Mouse (Mus musculus): ENCODE results near the gene Fcho1. TPM values are rescaled to one million over a fixed set of nuclear protein-coding genes. Genes with fewer than 3 reads are reported as not detected.
A peak's percentile ranks its signal among the peaks of the same experiment; 100 is the strongest.
"Not testable (repeated sequence)": the region's sequence is repeated elsewhere in the genome, so short reads cannot be mapped to it uniquely, and the experiment has no call there.

Fcho1 gene
- polyA plus RNA-seq, 1 experiment from 2014 or later = 38.4 TPM

GRCm38 (mm10) chr8:71738316-71738715 is 12.8 kb upstream of the Fcho1 start:
- H3K4me1 ChIP-seq; H3K27me3 ChIP-seq (replicated peaks); H3K36me3 ChIP-seq; H3K4me2 ChIP-seq (replicated peaks); H3K4me3 ChIP-seq; H3K9ac ChIP-seq; ATAC-seq (ENCODE audit: low FRiP score, low read depth); H3K9me3 ChIP-seq; H3K27ac ChIP-seq: not testable (repeated sequence)

GRCm38 (mm10) chr8:71731652-71732230 is 6.2 kb upstream of the Fcho1 start:
- H3K4me2 ChIP-seq (replicated peaks) = no peak overlapping the region
- H3K9me3 ChIP-seq = no peaks in the 10 kb centered on the region
- no peak overlapping the region for H3K4me3 ChIP-seq
- H3K27me3 ChIP-seq (replicated peaks) = no peaks in the 10 kb centered on the region; the same call in 1 of the 2 replicates
- H3K36me3 ChIP-seq = no peaks in the 10 kb centered on the region
- H3K9ac ChIP-seq = no peak overlapping the region
- no peak overlapping the region for H3K27ac ChIP-seq
- ATAC-seq (ENCODE audit: low FRiP score, low read depth) = no peak
- peaks cover 7% of the 10 kb centered on the region; the same call in 1 of the 2 replicates for H3K4me1 ChIP-seq
- 57% methylated on average over 3 of the region's 3 CpGs for WGBS

DNA sequence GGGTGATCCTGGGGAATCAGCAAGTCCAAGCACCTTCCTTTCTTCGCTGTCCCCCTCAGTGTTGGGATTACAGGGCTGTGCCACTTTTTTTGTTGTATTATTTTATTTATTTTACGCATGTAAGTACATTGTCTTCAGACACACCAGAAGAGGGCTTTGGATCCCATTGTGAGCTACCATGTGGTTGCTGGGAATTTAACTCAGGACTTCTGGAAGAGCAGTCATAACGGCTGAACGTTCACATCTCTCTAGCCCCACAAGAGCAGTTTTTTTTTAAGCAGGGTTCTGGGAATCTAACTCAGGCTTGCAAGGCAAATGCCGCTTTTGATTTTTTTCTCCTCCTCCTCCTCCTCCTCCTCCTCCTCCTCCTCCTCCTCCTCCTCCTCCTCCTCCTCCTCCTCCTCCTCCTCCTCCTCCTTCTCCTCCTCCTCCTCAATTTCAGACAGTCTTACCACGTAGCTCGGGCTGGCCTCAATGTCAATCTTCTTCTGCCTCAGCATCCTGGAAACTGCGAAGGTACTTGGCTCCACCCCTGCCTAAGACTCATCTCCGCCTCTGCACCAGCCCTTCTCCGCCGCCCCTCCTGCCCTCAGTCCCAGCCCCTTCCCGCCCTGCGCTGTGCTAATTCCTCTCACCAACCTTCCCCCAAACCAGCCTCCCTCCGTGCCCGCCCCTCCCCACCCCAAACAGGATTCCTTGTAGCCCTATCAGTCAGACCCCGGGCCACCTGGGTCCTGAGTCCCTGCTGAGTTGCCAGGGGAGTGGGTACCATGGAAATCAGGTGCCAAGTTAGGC is 3.5 kb upstream of the Fcho1 start:
- Histone ChIP-seq H3K36me3 (no peaks in the 10 kb centered on the region), H3K4me2 (replicated peaks) (peak overlapping the region; percentile 64), H3K27ac (no peak overlapping the region), H3K9ac (peak overlapping the region; percentile 54), H3K4me1 (peaks cover 7% of the 10 kb centered on the region; the same call in 1 of the 2 replicates), H3K4me3 (peak overlapping the region; percentile 29; the same call in 1 of the 2 replicates), H3K27me3 (replicated peaks) (no peaks in the 10 kb centered on the region; the same call in 1 of the 2 replicates), H3K9me3 (no peaks in the 10 kb centered on the region)
- peak; percentile 12; the same call in 1 of the 2 replicates for ATAC-seq (ENCODE audit: low FRiP score, low read depth)
- 5% methylated on average over 15 of the region's 16 CpGs for WGBS

DNA sequence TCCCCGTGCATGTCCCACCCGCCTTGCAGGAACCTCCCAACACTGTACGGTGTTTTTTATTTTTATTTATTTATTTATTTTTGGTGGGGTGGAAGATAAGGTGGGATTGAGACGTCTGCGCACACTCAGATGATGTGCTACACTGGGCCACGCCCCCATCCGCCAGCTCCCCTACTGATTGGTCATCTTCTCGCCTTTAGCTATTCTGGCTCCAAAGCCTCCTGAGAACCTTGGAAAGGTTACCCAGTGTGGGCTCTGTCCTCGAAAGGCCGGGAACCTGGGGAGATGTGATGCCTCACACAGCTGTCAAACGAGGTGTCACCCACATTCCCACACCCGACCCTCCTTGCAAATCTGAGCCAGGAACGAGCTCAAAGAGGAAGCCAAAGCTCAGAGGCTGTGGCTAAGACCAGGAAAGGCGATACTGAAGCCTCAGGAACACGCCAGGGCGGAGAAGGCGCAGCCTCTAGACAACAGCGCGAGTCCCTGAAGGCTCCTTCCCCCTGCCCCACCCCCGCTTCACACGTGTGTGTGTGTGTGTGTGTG is 2.8 kb upstream of the Fcho1 start:
- no peaks in the 10 kb centered on the region; the same call in 1 of the 2 replicates for H3K27me3 ChIP-seq (replicated peaks)
- H3K9me3 ChIP-seq = no peaks in the 10 kb centered on the region
- H3K9ac ChIP-seq = peak overlapping the region; percentile 54

DNA sequence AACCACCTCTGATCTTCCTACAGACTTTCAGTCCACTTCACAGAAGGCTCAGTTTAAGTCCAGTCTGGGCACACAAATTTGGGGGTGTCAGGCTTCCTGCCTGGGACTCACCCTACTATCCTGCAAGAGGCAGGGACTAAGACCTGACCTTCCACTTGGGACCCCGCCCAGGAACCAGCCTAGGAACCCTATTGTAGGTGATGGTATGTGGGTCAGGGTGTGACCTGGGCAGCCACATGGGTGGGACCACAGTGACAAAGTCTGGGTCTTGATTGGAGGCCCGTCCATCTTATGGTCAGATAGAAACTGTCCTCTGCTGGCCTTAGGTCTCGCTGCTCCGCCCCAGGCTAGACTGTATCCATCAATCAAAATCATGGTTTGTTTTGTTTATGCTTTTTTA is 1.1 kb downstream of the Fcho1 start:
- peaks cover 32% of the 10 kb centered on the region for H3K4me1 ChIP-seq
- no peak overlapping the region for H3K27ac ChIP-seq
- H3K9ac ChIP-seq = no peak overlapping the region
- ATAC-seq (ENCODE audit: low FRiP score, low read depth) = no peak
- peak overlapping the region; percentile 81 for H3K4me2 ChIP-seq (replicated peaks)
- no peaks in the 10 kb centered on the region for H3K9me3 ChIP-seq
- H3K36me3 ChIP-seq = no peaks in the 10 kb centered on the region
- WGBS = 61% methylated on average over 4 of the region's 4 CpGs
- no peaks in the 10 kb centered on the region; the same call in 1 of the 2 replicates for H3K27me3 ChIP-seq (replicated peaks)
- peak overlapping the region; percentile 64; the same call in 1 of the 2 replicates for H3K4me3 ChIP-seq

More for the DNA sequence above, 2.8 kb upstream of the Fcho1 start:
- Histone ChIP-seq H3K4me3 (peak overlapping the region; percentile 29), H3K36me3 (no peaks in the 10 kb centered on the region), H3K4me2 (replicated peaks) (peak overlapping the region; percentile 64), H3K4me1 (peaks cover 7% of the 10 kb centered on the region; the same call in 1 of the 2 replicates), H3K27ac (peak overlapping the region; percentile 59; the same call in 1 of the 2 replicates)
- ATAC-seq (ENCODE audit: low FRiP score, low read depth) = peak; percentile 56
- WGBS = 7% methylated on average over 20 of the region's 21 CpGs

GRCm38 (mm10) chr8:71723047-71723551 is 2.4 kb downstream of the Fcho1 start:
- ATAC-seq (ENCODE audit: low FRiP score, low read depth) = no peak
- Histone ChIP-seq H3K27ac (no peak overlapping the region), H3K9me3 (no peaks in the 10 kb centered on the region), H3K4me3 (no peak overlapping the region), H3K9ac (no peak overlapping the region), H3K4me1 (peaks cover 27% of the 10 kb centered on the region), H3K4me2 (replicated peaks) (no peak overlapping the region), H3K27me3 (replicated peaks) (no peaks in the 10 kb centered on the region; the same call in 1 of the 2 replicates), H3K36me3 (no peaks in the 10 kb centered on the region; the same call in 1 of the 2 replicates)
- WGBS = 67% methylated on average over 14 of the region's 14 CpGs

DNA sequence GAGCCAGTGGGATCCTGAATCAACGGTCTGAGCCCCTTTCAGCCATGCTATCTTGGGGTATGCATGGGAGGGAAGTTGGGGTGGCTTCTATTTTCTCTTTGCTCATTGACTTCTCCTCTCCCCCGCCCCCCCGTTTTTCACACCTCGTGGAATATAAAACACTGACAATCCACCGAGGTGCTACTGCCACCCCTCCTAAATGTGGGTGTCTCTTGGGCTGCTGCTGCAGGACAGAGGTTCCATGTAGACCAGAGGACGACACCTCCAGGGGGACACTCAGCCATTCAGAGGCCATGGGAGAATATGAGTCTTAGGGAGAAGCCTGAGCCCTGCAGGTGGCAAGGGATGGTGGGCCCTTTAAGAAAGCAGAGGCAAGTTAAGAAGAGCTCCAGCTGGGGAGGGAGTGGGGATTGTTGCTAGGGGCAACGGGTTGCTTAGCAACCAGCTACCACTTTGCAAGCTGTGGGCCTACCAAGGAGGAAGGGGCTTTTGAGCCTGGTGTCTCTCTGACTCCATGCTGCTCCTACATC is 5.5 kb downstream of the Fcho1 start:
- Histone ChIP-seq H3K4me2 (replicated peaks) (peak overlapping the region; percentile 43), H3K27me3 (replicated peaks) (no peaks in the 10 kb centered on the region; the same call in 1 of the 2 replicates), H3K4me1 (peaks cover 27% of the 10 kb centered on the region), H3K4me3 (no peak overlapping the region), H3K36me3 (peaks cover 16% of the 10 kb centered on the region), H3K27ac (no peak overlapping the region), H3K9me3 (no peaks in the 10 kb centered on the region), H3K9ac (no peak overlapping the region)
- 24% methylated on average over 7 of the region's 7 CpGs for WGBS
- peak; percentile 60 for ATAC-seq (ENCODE audit: low FRiP score, low read depth)

- no peaks in the 10 kb centered on the region; the same call in 1 of the 2 replicates for H3K27me3 ChIP-seq (replicated peaks)
- peaks cover 21% of the 10 kb centered on the region for H3K36me3 ChIP-seq
- 59% methylated on average over 4 of the region's 4 CpGs for WGBS
- H3K9me3 ChIP-seq = no peaks in the 10 kb centered on the region
- H3K4me1 ChIP-seq = peaks cover 27% of the 10 kb centered on the region
- H3K4me3 ChIP-seq = no peak overlapping the region
- H3K27ac ChIP-seq = no peak overlapping the region
- peak overlapping the region; percentile 43; the same call in 1 of the 2 replicates for H3K4me2 ChIP-seq (replicated peaks)
- peak; percentile 21; the same call in 1 of the 2 replicates for ATAC-seq (ENCODE audit: low FRiP score, low read depth)
- no peak overlapping the region for H3K9ac ChIP-seq
Measured at GRCm38 (mm10) chr8:71719218-71719617, 6.3 kb downstream of the Fcho1 start.

DNA sequence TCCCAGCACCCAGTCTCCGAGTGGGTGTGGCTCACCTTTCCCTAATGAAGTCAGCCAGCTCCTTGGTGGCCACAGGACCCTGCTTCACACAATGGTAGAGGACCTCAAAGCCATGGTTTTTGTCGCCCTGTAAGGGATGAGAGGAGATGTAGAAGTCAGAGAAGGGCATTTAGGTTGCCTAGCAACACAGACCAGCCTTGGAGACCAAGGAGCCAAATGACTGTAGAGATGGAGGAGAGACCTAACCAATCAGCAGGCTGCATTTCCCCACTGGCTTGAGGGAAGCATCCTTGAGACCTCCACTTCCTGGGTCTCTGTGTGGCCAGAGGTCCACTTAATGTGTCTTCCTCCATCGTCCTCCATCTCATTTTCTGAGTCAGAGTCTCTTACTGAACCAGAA is 7.3 kb downstream of the Fcho1 start:
- Histone ChIP-seq H3K4me1 (peaks cover 27% of the 10 kb centered on the region), H3K4me2 (replicated peaks) (no peak overlapping the region), H3K36me3 (peaks cover 26% of the 10 kb centered on the region), H3K27ac (no peak overlapping the region), H3K27me3 (replicated peaks) (no peaks in the 10 kb centered on the region; the same call in 1 of the 2 replicates), H3K9ac (no peak overlapping the region), H3K4me3 (no peak overlapping the region), H3K9me3 (no peaks in the 10 kb centered on the region)
- 40% methylated on average over 3 of the region's 3 CpGs for WGBS
- no peak for ATAC-seq (ENCODE audit: low FRiP score, low read depth)

DNA sequence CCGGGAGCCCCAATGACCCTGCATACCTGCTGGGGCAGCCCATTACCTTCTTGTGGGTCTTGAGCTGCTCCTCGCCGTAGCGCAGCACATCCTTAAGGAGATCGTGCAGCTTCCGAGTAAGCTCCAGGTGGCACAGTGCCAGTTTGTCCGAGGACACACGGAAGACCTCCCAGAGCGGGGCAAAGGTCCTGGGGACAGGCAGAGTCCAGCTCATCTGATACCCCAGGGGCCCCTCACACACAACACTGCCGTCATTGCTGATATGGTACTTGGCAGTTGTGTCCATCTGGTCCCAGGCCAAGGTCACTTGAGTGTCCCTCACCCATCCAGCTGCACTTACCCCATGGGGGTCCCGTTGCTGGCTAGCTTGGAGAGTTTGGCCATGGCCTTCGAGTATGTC is 8.4 kb downstream of the Fcho1 start:
- Histone ChIP-seq H3K4me3 (no peak overlapping the region), H3K27me3 (replicated peaks) (no peaks in the 10 kb centered on the region; the same call in 1 of the 2 replicates), H3K27ac (no peak overlapping the region), H3K9ac (no peak overlapping the region), H3K9me3 (no peaks in the 10 kb centered on the region), H3K4me2 (replicated peaks) (no peak overlapping the region), H3K36me3 (peaks cover 26% of the 10 kb centered on the region), H3K4me1 (peaks cover 27% of the 10 kb centered on the region)
- WGBS = 92% methylated on average over 12 of the region's 12 CpGs
- ATAC-seq (ENCODE audit: low FRiP score, low read depth) = no peak

DNA sequence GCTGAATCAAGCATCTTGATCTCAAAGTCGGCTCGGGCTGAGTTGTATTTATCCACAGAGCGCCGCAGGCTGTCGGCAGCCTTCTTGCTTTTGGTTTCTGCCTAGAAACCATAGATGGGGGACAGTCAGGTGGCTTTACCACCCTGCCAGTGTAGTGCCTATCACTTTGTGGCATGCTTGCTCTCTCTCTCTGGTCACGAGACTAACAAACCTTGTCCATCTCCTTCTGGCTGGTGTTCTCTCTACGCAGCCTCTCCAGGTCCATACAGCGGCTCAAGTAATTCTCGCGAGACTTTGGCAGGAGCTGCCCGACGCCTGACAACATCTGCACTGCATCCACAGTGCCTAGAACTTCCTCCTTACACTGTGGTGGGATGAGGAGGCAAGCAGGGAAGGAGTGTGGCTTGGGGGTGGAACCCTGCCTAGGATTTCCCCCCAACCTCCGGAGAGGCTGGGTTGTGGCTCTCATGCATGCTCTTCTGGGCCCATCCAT is 8.9 kb downstream of the Fcho1 start:
- no peaks in the 10 kb centered on the region for H3K9me3 ChIP-seq
- peaks cover 25% of the 10 kb centered on the region for H3K4me1 ChIP-seq
- no peak overlapping the region for H3K4me2 ChIP-seq (replicated peaks)
- H3K4me3 ChIP-seq = no peak overlapping the region
- WGBS = 86% methylated on average over 13 of the region's 13 CpGs
- no peaks in the 10 kb centered on the region; the same call in 1 of the 2 replicates for H3K27me3 ChIP-seq (replicated peaks)
- ATAC-seq (ENCODE audit: low FRiP score, low read depth) = no peak
- peaks cover 31% of the 10 kb centered on the region for H3K36me3 ChIP-seq
- no peak overlapping the region for H3K27ac ChIP-seq
- H3K9ac ChIP-seq = no peak overlapping the region
